Mouse (Mus musculus): ENCODE data around the gene Uox. TPM values are rescaled to one million over a fixed set of nuclear protein-coding genes. Genes with fewer than 3 reads are reported as not detected.

Uox gene
- polyA plus RNA-seq, 1 experiment = not detected

- H3K4me3 ChIP-seq (ENCODE audit: insufficient read depth, low read length) = no peak overlapping the region
- no peak for TF ChIP-seq POLR2A (IDR thresholded peaks at IDR 0.05; ENCODE audit: borderline replicate concordance, low read depth, low read length)
- TF ChIP-seq CTCF (IDR thresholded peaks at IDR 0.05; ENCODE audit: low read depth, low read length) = no peak
- no peak overlapping the region for H3K27ac ChIP-seq (ENCODE audit: insufficient read depth, low read depth, low read length)
- H3K4me1 ChIP-seq (ENCODE audit: control insufficient read depth, insufficient read depth, low read length) = peaks cover 8% of the 10 kb centered on the region
Observed at GRCm38 (mm10) chr3:146580039-146580729, 10.0 kb downstream of the Uox start.

DNA sequence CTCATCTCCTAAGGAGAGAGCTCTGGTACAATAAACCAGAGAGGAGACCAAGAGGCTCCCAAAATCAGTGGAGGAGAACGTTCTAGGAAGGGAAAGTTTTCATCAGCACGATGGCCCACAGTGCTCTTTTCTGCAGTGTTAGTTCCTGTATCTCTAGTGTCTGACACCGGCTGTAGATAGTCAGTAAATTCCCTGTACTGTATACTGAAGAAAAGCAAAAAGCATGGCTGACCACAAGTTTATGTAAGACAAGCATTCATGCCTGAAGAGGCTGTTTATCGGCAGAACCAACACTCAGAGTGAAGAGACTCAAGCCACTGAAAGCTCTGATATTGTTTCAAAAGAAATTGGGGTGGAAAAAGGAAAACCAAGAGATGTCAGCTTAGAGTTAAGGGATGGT lies 13.3 kb downstream of the Uox start:
- Histone ChIP-seq H3K27ac (ENCODE audit: insufficient read depth, low read depth, low read length) (no peak overlapping the region), H3K4me3 (ENCODE audit: insufficient read depth, low read length) (peak overlapping the region; percentile 47), H3K4me1 (ENCODE audit: control insufficient read depth, insufficient read depth, low read length) (peaks cover 8% of the 10 kb centered on the region)
- no peak for TF ChIP-seq CTCF (IDR thresholded peaks at IDR 0.05; ENCODE audit: low read depth, low read length)
- TF ChIP-seq POLR2A (IDR thresholded peaks at IDR 0.05; ENCODE audit: borderline replicate concordance, low read depth, low read length) = no peak

GRCm38 (mm10) chr3:146583908-146584307 lies 13.7 kb downstream of the Uox start:
- TF ChIP-seq POLR2A (IDR thresholded peaks at IDR 0.05; ENCODE audit: borderline replicate concordance, low read depth, low read length) (no peak), CTCF (IDR thresholded peaks at IDR 0.05; ENCODE audit: low read depth, low read length) (no peak)
- H3K27ac ChIP-seq (ENCODE audit: insufficient read depth, low read depth, low read length) = no peak overlapping the region
- peaks cover 8% of the 10 kb centered on the region for H3K4me1 ChIP-seq (ENCODE audit: control insufficient read depth, insufficient read depth, low read length)
- peak overlapping the region; percentile 47 for H3K4me3 ChIP-seq (ENCODE audit: insufficient read depth, low read length)

GRCm38 (mm10) chr3:146586616-146587015 lies 16.4 kb downstream of the Uox start:
- TF ChIP-seq CTCF (IDR thresholded peaks at IDR 0.05; ENCODE audit: low read depth, low read length) = no peak
- peaks cover 8% of the 10 kb centered on the region for H3K4me1 ChIP-seq (ENCODE audit: control insufficient read depth, insufficient read depth, low read length)
- no peak overlapping the region for H3K4me3 ChIP-seq (ENCODE audit: insufficient read depth, low read length)
- H3K27ac ChIP-seq (ENCODE audit: insufficient read depth, low read depth, low read length) = no peak overlapping the region

DNA sequence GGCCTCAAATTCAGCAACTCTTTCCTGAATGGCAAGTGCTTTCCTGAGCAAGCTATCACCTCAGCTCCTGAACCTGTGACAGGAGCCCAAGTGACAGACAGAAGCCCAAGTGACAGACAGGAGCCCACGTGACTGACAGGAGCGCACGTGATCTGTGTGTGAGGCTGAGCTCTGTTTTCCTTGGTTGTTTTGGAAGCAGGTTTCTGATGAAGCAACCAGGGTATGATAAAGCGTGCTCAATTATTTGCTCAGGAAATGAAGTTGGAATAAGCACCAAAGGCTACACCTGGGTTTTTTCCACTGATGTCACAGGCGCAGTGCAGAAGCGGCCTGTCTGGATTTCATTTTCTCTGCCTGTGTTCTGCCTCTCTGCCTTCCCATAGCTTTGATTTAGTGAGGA lies 19.3 kb downstream of the Uox start:
- Histone ChIP-seq H3K27ac (ENCODE audit: insufficient read depth, low read depth, low read length) (no peak overlapping the region), H3K4me1 (ENCODE audit: control insufficient read depth, insufficient read depth, low read length) (peaks cover 7% of the 10 kb centered on the region), H3K4me3 (ENCODE audit: insufficient read depth, low read length) (no peak overlapping the region)
- no peak for TF ChIP-seq CTCF (IDR thresholded peaks at IDR 0.05; ENCODE audit: low read depth, low read length)
- TF ChIP-seq POLR2A (IDR thresholded peaks at IDR 0.05; ENCODE audit: borderline replicate concordance, low read depth, low read length) = no peak

- TF ChIP-seq POLR2A (IDR thresholded peaks at IDR 0.05; ENCODE audit: borderline replicate concordance, low read depth, low read length) (no peak), CTCF (IDR thresholded peaks at IDR 0.05; ENCODE audit: low read depth, low read length) (no peak)
- H3K27ac ChIP-seq (ENCODE audit: insufficient read depth, low read depth, low read length) = no peak overlapping the region
- H3K4me1 ChIP-seq (ENCODE audit: control insufficient read depth, insufficient read depth, low read length) = peaks cover 7% of the 10 kb centered on the region
- no peak overlapping the region for H3K4me3 ChIP-seq (ENCODE audit: insufficient read depth, low read length)
Observed at GRCm38 (mm10) chr3:146591159-146591558, 20.9 kb downstream of the Uox start.

DNA sequence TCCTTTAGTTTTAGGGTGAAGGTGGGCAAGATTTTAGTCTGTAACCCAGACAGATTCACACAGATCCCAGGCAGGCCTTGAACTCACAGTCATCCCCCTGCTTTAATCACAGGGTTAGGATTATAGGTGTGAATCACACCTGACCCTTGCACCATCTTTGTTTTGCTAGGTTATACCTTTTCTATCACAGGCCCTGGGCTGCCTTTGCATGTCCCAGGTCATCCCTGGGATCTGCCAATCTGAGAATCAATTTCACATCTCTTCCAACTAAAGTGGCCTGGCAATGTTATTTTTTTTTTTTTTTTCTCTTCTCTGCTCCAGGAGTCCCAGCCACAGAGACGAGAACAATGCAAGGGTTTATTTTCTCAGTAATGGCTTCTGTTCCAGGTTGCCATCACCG lies 21.4 kb downstream of the Uox start:
- Histone ChIP-seq H3K27ac (ENCODE audit: insufficient read depth, low read depth, low read length) (no peak overlapping the region), H3K4me1 (ENCODE audit: control insufficient read depth, insufficient read depth, low read length) (peaks cover 7% of the 10 kb centered on the region), H3K4me3 (ENCODE audit: insufficient read depth, low read length) (no peak overlapping the region)
- TF ChIP-seq CTCF (IDR thresholded peaks at IDR 0.05; ENCODE audit: low read depth, low read length) = no peak
- TF ChIP-seq POLR2A (IDR thresholded peaks at IDR 0.05; ENCODE audit: borderline replicate concordance, low read depth, low read length) = no peak

- no peak overlapping the region for H3K27ac ChIP-seq (ENCODE audit: insufficient read depth, low read depth, low read length)
- H3K4me3 ChIP-seq (ENCODE audit: insufficient read depth, low read length) = no peak overlapping the region
- H3K4me1 ChIP-seq (ENCODE audit: control insufficient read depth, insufficient read depth, low read length) = peaks cover 7% of the 10 kb centered on the region
- TF ChIP-seq CTCF (IDR thresholded peaks at IDR 0.05; ENCODE audit: low read depth, low read length) = no peak
- TF ChIP-seq POLR2A (IDR thresholded peaks at IDR 0.05; ENCODE audit: borderline replicate concordance, low read depth, low read length) = no peak
Observed at GRCm38 (mm10) chr3:146595440-146595839, 25.2 kb downstream of the Uox start.

DNA sequence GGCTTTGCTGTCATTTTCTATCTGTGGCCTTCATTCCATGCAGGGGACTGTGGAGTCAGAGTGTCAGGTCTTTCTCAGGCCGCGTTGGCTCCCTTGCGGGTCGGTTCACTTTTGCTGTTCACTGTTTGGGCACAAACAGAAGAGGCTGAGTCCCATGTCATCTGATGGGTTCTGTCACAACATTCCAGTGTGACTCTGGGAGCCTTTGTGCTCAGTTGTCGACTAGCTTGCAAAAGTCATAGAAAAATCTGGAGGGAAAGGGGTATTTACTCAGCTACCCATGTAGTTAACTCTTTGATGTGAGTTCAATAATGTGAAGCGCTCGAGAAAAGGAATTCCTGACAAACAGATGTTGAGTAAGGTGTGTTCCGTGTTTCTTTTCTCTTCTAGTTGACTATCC lies 26.2 kb downstream of the Uox start:
- H3K4me1 ChIP-seq (ENCODE audit: control insufficient read depth, insufficient read depth, low read length) = peaks cover 7% of the 10 kb centered on the region
- no peak overlapping the region for H3K4me3 ChIP-seq (ENCODE audit: insufficient read depth, low read length)
- TF ChIP-seq CTCF (IDR thresholded peaks at IDR 0.05; ENCODE audit: low read depth, low read length) (no peak), POLR2A (IDR thresholded peaks at IDR 0.05; ENCODE audit: borderline replicate concordance, low read depth, low read length) (no peak)
- no peak overlapping the region for H3K27ac ChIP-seq (ENCODE audit: insufficient read depth, low read depth, low read length)

- H3K4me1 ChIP-seq (ENCODE audit: control insufficient read depth, insufficient read depth, low read length) = peaks cover 7% of the 10 kb centered on the region
- TF ChIP-seq CTCF (IDR thresholded peaks at IDR 0.05; ENCODE audit: low read depth, low read length) = no peak
- TF ChIP-seq POLR2A (IDR thresholded peaks at IDR 0.05; ENCODE audit: borderline replicate concordance, low read depth, low read length) = no peak
- no peak overlapping the region for H3K4me3 ChIP-seq (ENCODE audit: insufficient read depth, low read length)
- no peak overlapping the region for H3K27ac ChIP-seq (ENCODE audit: insufficient read depth, low read depth, low read length)
Observed at GRCm38 (mm10) chr3:146596864-146597263, 26.6 kb downstream of the Uox start.
